Mouse (Mus musculus) adipose tissue, adult 10 weeks (tissue): ENCODE results near the gene Acap1. TPM values are rescaled to one million over a fixed set of nuclear protein-coding genes. Genes with fewer than 3 reads are reported as not detected.

Experiments used
- polyA plus RNA-seq: library from polyadenylated mRNA; stranded (reverse); fragments of 350-450 nt; fragmentation: Illumina TruSeq; extraction: RNeasy Lipid Tissue Mini Kit (QIAGEN cat#74804); gene quantifications from one replicate; pipeline ENCODE4 v1.2.3, GENCODE M21; 2014; ENCODE audit warnings: low read depth, low replicate concordance

Gene Acap1
- polyA plus RNA-seq, result 43.9 TPM

GRCm38 (mm10) chr11:69895291-69895690, at the start of gene Acap1:
Gene Acap1 (minus strand): TSS chr11:69895539.

GRCm38 (mm10) chr11:69935137-69935879, 40.0 kb upstream of the Acap1 start, which contains the start of gene Ybx2:
Gene Ybx2 (plus strand): TSS chr11:69935796.

GRCm38 (mm10) chr11:69921114-69922011, 26.0 kb upstream of the Acap1 start, which contains the start of gene Eif5a:
Gene Eif5a (minus strand): TSS chr11:69921958.

GRCm38 (mm10) chr11:69913554-69914371, 18.4 kb upstream of the Acap1 start, which contains the start of gene Gps2:
Gene Gps2 (plus strand): TSS chr11:69913888.

GRCm38 (mm10) chr11:69900471-69901405, 5.4 kb upstream of the Acap1 start, which contains the start of the genes 2810408A11Rik and Neurl4:
Gene 2810408A11Rik (minus strand): TSS chr11:69900987.
Gene Neurl4 (plus strand): TSS chr11:69901072.

DNA sequence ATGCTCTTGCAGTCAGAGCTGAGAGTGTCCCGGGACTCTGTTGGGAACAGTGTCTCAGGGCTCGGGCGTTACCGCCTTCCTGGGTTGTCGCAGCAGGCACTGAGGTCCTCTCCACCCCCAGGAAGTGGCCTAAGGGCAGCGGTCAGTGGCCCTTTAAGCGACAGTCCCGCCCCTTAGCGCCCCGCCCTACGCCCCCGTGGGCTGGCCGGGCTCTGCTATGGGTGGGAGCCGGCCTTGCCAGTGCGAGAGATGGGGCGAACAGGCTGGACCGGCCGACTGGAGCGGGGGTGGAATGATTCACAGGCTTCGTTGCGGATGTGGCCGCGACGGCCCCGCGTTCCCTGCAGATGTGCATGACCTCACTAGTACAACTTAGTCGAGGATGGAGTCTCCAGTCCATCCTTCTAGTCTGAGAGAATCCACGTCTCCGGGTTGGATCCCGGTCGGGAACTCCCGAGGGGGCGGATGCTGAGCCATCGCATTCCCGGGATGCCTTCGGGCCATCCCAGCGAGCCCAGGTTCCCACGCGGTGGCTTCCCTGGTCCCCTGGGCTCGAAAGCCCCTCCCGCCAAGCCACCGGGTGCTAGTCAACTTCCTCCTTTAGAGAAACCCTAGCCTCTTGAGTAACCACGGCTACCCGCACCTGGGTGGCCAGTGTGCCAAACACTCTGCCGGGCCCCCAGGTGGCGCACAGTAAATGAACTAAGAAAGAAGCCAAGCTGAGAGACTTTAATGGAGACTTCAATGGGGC, 14.3 kb downstream of the Acap1 start, which contains the start of gene Kctd11:
TSS of gene Kctd11 (minus strand) at position 554 of the 751 bp plus-strand sequence.

GRCm38 (mm10) chr11:69877878-69878277, 17.5 kb downstream of the Acap1 start, which contains the start of gene Tmem95:
Gene Tmem95 (minus strand): TSS chr11:69878018.

GRCm38 (mm10) chr11:69858113-69858998, 37.0 kb downstream of the Acap1 start, which contains the start of gene Tnk1:
Gene Tnk1 (minus strand): TSS chr11:69858730.

DNA sequence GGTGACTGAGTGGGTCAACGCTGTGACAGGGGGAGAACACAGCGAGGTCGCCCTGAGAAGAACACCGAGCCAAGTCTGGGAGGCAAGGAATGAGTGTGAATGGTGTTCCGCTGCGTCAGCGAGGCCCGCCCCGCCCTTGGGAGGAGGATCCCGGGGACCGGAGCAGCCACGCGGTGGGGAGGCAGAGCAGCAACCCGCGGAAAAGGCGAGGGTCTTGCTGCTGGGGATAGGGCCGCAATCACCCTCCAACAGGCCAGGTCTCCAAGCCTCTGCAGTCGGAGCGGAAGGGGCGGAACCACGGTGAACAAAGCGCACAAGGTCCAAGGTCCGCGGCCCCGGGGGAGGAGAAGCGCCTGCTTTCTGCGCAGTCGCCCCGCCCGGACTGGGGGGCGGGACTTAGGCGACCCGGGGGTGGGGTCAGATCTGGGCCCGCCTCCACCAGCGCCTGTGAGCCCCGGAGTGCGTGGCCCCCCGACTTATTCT, 49.1 kb downstream of the Acap1 start, which contains the start of gene Plscr3:
TSS of gene Plscr3 (plus strand) at position 179 of the 483 bp plus-strand sequence.

GRCm38 (mm10) chr11:69837952-69838713, 57.2 kb downstream of the Acap1 start, which contains the start of gene Tmem256:
Gene Tmem256 (plus strand): TSS chr11:69838514.

DNA sequence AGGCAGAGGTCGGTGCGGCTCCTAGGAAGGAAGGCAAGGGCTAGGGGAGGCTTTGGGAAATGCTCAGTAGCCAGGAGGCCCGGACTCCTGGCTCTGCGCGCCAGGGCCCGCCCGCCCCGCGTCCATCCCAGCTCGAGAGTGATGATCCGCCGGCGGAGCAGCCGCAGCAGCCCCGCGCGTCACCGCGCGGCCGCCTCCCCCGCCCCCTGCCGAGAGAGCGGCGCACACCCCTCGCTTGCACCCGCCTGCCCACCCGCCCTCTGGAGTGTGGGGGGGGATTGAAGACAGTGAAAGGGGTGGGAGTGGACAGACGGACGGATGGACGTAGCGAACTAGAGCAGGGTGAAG, 57.8 kb downstream of the Acap1 start, which contains the start of gene Nlgn2:
TSS of gene Nlgn2 (minus strand) at position 181 of the 348 bp plus-strand sequence.

Other genes with a start within 250 kb of the Acap1 start
- gene Sox15, start 240.2 kb downstream of the Acap1 start, polyA plus RNA-seq, result 0.92 TPM
- gene Mpdu1, start 232.9 kb downstream of the Acap1 start, polyA plus RNA-seq, result 89.0 TPM
- 45.6 TPM for gene Cd68, start 229.4 kb downstream of the Acap1 start, polyA plus RNA-seq
- gene Eif4a1, start 223.1 kb downstream of the Acap1 start, polyA plus RNA-seq, result 395 TPM
- gene Senp3, start 213.5 kb downstream of the Acap1 start, polyA plus RNA-seq, result 67.4 TPM
- gene Tnfsf13, start 209.8 kb downstream of the Acap1 start, polyA plus RNA-seq, result 5.4 TPM
- 19.2 TPM for gene Tnfsf12, start 199.7 kb downstream of the Acap1 start, polyA plus RNA-seq
- gene Tnfsfm13, start 199.4 kb downstream of the Acap1 start, polyA plus RNA-seq, result 8.1 TPM
- gene Polr2a, start 136.9 kb downstream of the Acap1 start, polyA plus RNA-seq, result 43.9 TPM
- gene Slc35g3, start 133.6 kb downstream of the Acap1 start, polyA plus RNA-seq, result 1.5 TPM
- 28.9 TPM for gene Zbtb4, start 129.6 kb downstream of the Acap1 start, polyA plus RNA-seq
- gene Chrnb1, start 99.6 kb downstream of the Acap1 start, polyA plus RNA-seq, result 8.3 TPM
- gene Fgf11, start 93.7 kb downstream of the Acap1 start, polyA plus RNA-seq, result 8.7 TPM
- gene Tmem102, start 89.9 kb downstream of the Acap1 start, polyA plus RNA-seq, result 13.6 TPM
- 2.2 TPM for gene Gm39566, start 80.2 kb downstream of the Acap1 start, polyA plus RNA-seq
- 14.1 TPM for gene Spem2, start 77.1 kb downstream of the Acap1 start, polyA plus RNA-seq
- gene Spem1, start 73.4 kb downstream of the Acap1 start, polyA plus RNA-seq, result 23.3 TPM
- gene Nlgn2, start 57.8 kb downstream of the Acap1 start, polyA plus RNA-seq, result 19.0 TPM
- 183 TPM for gene Tmem256, start 57.0 kb downstream of the Acap1 start, polyA plus RNA-seq
- gene Plscr3, start 49.2 kb downstream of the Acap1 start, polyA plus RNA-seq, result 31.1 TPM
- 23.7 TPM for gene Tnk1, start 36.8 kb downstream of the Acap1 start, polyA plus RNA-seq
- gene Tmem95, start 17.5 kb downstream of the Acap1 start, polyA plus RNA-seq, result not detected
- gene Kctd11, start 14.1 kb downstream of the Acap1 start, polyA plus RNA-seq, result 9.4 TPM
- 14.3 TPM for gene 2810408A11Rik, start 5.4 kb upstream of the Acap1 start, polyA plus RNA-seq
- 35.5 TPM for gene Neurl4, start 5.5 kb upstream of the Acap1 start, polyA plus RNA-seq
- gene Gps2, start 18.3 kb upstream of the Acap1 start, polyA plus RNA-seq, result 47.7 TPM
- gene Eif5a, start 26.4 kb upstream of the Acap1 start, polyA plus RNA-seq, result 484 TPM
- gene Ybx2, start 40.3 kb upstream of the Acap1 start, polyA plus RNA-seq, result 58.7 TPM
- gene Slc2a4, start 52.6 kb upstream of the Acap1 start, polyA plus RNA-seq, result 63.7 TPM
- 115 TPM for gene Cldn7, start 69.2 kb upstream of the Acap1 start, polyA plus RNA-seq
- gene Ctdnep1, start 85.6 kb upstream of the Acap1 start, polyA plus RNA-seq, result 98.8 TPM
- 43.3 TPM for gene Elp5, start 87.0 kb upstream of the Acap1 start, polyA plus RNA-seq
- 520 TPM for gene Gabarap, start 95.6 kb upstream of the Acap1 start, polyA plus RNA-seq
- gene Phf23, start 100.2 kb upstream of the Acap1 start, polyA plus RNA-seq, result 39.7 TPM
- gene Dvl2, start 105.1 kb upstream of the Acap1 start, polyA plus RNA-seq, result 20.8 TPM
- 83.9 TPM for gene Acadvl, start 119.9 kb upstream of the Acap1 start, polyA plus RNA-seq
- 12.7 TPM for gene Dlg4, start 121.4 kb upstream of the Acap1 start, polyA plus RNA-seq
- gene Asgr1, start 158.5 kb upstream of the Acap1 start, polyA plus RNA-seq, result not detected
- gene Asgr2, start 197.1 kb upstream of the Acap1 start, polyA plus RNA-seq, result 0.94 TPM
- 26.2 TPM for gene Mgl2, start 234.8 kb upstream of the Acap1 start, polyA plus RNA-seq